Mouse (Mus musculus) liver, embryonic 15.5 days (tissue): ENCODE measurements around the gene Bbs4. TPM values are rescaled to one million over a fixed set of nuclear protein-coding genes. Genes with fewer than 3 reads are reported as not detected.
"Not testable (repeated sequence)": the region's sequence is repeated elsewhere in the genome, so short reads cannot be mapped to it uniquely, and the experiment has no call there.

Experiments used
- ATAC-seq: fragments of 200-750 bp; cut with Nextera tagmentation; 2 replicates; pipeline ENCODE4 v1.8.0; 2017; ENCODE audit warnings: moderate number of reproducible peaks, mild to moderate bottlenecking, moderate library complexity; ENCODE audit not compliant: insufficient read depth
- H3K27ac ChIP-seq: fragments of 300-500 bp; sonication (generic); replicated peaks from 2 replicates; pipeline ENCODE4 v1.5.1; 2015; ENCODE audit warnings: mild to moderate bottlenecking, inconsistent platforms
- H3K27me3 ChIP-seq: fragments of 300-500 bp; sonication (generic); 2 replicates; pipeline ENCODE4 v1.6.1; 2015; ENCODE audit warnings: mild to moderate bottlenecking, inconsistent platforms
- H3K36me3 ChIP-seq: fragments of 300-500 bp; sonication (generic); replicated peaks from 2 replicates; pipeline ENCODE4 v1.6.1; 2015; ENCODE audit warnings: moderate library complexity, mild to moderate bottlenecking, inconsistent platforms
- H3K4me1 ChIP-seq: fragments of 300-500 bp; sonication (generic); replicated peaks from 2 replicates; pipeline ENCODE4 v1.6.1; 2015; ENCODE audit warnings: inconsistent platforms
- H3K4me2 ChIP-seq: fragments of 300-500 bp; sonication (generic); 2 replicates; pipeline ENCODE4 v1.6.1; 2015; ENCODE audit warnings: moderate library complexity, mild to moderate bottlenecking, inconsistent platforms
- H3K4me3 ChIP-seq: fragments of 300-500 bp; sonication (generic); replicated peaks from 2 replicates; pipeline ENCODE4 v1.5.1; 2015; ENCODE audit warnings: mild to moderate bottlenecking, inconsistent platforms
- H3K9ac ChIP-seq: fragments of 300-500 bp; sonication (generic); 2 replicates; pipeline ENCODE4 v1.6.1; 2015; ENCODE audit warnings: moderate library complexity, mild to moderate bottlenecking, inconsistent platforms
- H3K9me3 ChIP-seq: fragments of 300-500 bp; sonication (generic); replicated peaks from 2 replicates; pipeline ENCODE4 v1.6.1; 2016; ENCODE audit warnings: inconsistent platforms
- WGBS: fragments of 180-500 bp; shearing (Covaris S2); methylation state at CpG from one replicate; pipeline ENCODE4 v1.1.7; 2015; ENCODE audit warnings: mixed read lengths; ENCODE audit not compliant: insufficient replicate concordance; 5-methylcytosine and 5-hydroxymethylcytosine counted together
- polyA plus RNA-seq: library from polyadenylated mRNA; unstranded; fragments of >200 nt; fragmentation: Nextera tagmentation; extraction: Ambion mirVana; gene quantifications from 2 replicates; pipeline ENCODE4 v1.2.1, GENCODE M21; 2015

Bbs4 gene
- 1.5 and 1.8 TPM in 2 replicates for polyA plus RNA-seq

DNA sequence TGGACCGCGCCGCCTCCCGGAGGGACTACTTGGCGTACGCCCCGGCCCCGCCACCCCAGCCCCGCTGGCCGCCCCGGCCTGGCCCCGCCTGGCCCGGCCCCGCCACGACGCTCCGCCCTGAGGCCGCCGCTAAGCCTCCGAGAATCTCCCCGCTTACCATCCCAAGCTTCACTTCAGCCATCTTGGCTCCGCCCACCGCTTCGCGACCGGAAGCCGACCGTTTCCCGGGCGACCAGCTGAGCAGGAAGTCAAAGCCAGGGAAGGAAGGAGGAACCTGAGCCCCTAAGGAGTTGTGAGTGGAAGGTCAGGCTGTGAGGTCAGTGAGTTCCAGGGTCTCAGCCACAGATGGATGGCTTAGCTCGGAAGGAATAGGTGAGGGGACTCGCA, at the start of gene Bbs4:
Gene Bbs4, minus strand, starts transcription at position 256 of the 387 bp plus-strand sequence.
- H3K4me1 ChIP-seq: peaks cover 12% of the 10 kb centered on the region
- WGBS: 1% methylated on average over 32 of the region's 32 CpGs
- H3K9ac ChIP-seq: peak within 1 kb of the TSS; percentile 66
- H3K4me2 ChIP-seq: peak within 1 kb of the TSS; percentile 87
- H3K4me3 ChIP-seq: peak within 1 kb of the TSS; percentile 69
- H3K36me3 ChIP-seq: no peaks in the 10 kb centered on the region
- peak within 1 kb of the TSS; percentile 66 for H3K27ac ChIP-seq
- H3K27me3 ChIP-seq: no peaks in the 10 kb centered on the region
- H3K9me3 ChIP-seq: no peaks in the 10 kb centered on the region
- ATAC-seq: peak; percentile 100

GRCm38 (mm10) chr9:59389086-59389485, 35.8 kb upstream of the Bbs4 start:
- Histone ChIP-seq H3K4me3 (no peak overlapping the region), H3K4me1 (no peaks in the 10 kb centered on the region), H3K27ac (no peak overlapping the region), H3K9me3 (no peaks in the 10 kb centered on the region), H3K4me2 (no peak overlapping the region), H3K9ac (no peak overlapping the region), H3K27me3 (no peaks in the 10 kb centered on the region), H3K36me3 (peaks cover 35% of the 10 kb centered on the region)
- no peak for ATAC-seq
- 70% methylated on average over 4 of the region's 4 CpGs for whole genome bisulfite sequencing

GRCm38 (mm10) chr9:59388311-59388710, 35.0 kb upstream of the Bbs4 start:
- 30% methylated on average over 1 of the region's 1 CpGs for WGBS
- no peaks in the 10 kb centered on the region for H3K9me3 ChIP-seq
- no peak for ATAC-seq
- no peaks in the 10 kb centered on the region for H3K4me1 ChIP-seq
- H3K4me2 ChIP-seq: no peak overlapping the region
- H3K27me3 ChIP-seq: no peaks in the 10 kb centered on the region
- no peak overlapping the region for H3K4me3 ChIP-seq
- no peak overlapping the region for H3K9ac ChIP-seq
- no peak overlapping the region for H3K27ac ChIP-seq
- peaks cover 28% of the 10 kb centered on the region for H3K36me3 ChIP-seq

DNA sequence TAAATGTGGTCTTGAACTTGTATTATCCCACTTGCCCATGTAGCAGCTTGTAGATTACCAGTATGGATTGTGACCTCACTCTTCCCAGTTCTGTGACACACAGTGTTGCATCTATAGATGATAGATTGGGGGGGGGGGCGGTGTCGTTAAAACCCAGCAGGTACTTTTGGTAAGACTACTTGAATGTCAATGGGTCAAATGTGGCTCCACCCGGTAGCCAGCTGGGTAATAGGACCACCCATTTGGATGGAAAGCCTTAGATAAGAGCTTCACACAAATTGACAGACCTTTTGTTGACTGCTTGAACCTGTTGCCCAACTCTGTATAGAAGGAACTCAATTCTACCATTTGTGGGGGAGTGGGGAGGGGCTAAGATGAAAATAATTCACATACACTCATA, 34.2 kb upstream of the Bbs4 start:
- ATAC-seq: no peak
- WGBS: 52% methylated on average over 3 of the region's 3 CpGs

DNA sequence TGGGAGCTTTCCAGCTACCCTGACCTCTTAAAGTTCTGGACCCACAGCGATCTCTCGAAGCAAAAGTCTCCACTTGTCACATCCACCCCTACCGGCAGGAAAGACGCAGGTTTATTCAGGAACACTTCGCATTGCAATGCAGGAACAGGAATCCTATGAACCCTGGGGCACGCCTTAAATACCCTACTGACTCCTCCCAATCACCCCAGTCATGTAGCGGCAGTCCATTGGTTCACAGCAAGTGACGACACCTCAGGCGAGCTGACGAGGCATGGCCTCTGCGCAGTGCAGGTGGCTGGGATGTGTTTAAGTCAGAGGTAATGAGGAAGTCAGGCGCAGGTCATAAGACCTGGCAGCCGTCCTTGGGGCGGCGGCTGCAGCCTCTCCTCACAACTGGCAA, 22.3 kb upstream of the Bbs4 start:
- 83% methylated on average over 15 of the region's 15 CpGs for WGBS
- no peaks in the 10 kb centered on the region for H3K36me3 ChIP-seq
- H3K27me3 ChIP-seq: no peaks in the 10 kb centered on the region
- H3K4me2 ChIP-seq: no peak overlapping the region
- H3K4me1 ChIP-seq: no peaks in the 10 kb centered on the region
- H3K4me3 ChIP-seq: no peak overlapping the region
- no peaks in the 10 kb centered on the region; the same call in 1 of the 2 replicates for H3K9me3 ChIP-seq
- no peak overlapping the region for H3K9ac ChIP-seq
- ATAC-seq: no peak
- no peak overlapping the region for H3K27ac ChIP-seq

More for the DNA sequence above, 34.2 kb upstream of the Bbs4 start:
- Histone ChIP-seq H3K9ac (no peak overlapping the region), H3K4me3 (no peak overlapping the region), H3K9me3 (no peaks in the 10 kb centered on the region), H3K4me1 (no peaks in the 10 kb centered on the region), H3K4me2 (no peak overlapping the region), H3K27me3 (no peaks in the 10 kb centered on the region), H3K27ac (no peak overlapping the region), H3K36me3 (peaks cover 19% of the 10 kb centered on the region)

DNA sequence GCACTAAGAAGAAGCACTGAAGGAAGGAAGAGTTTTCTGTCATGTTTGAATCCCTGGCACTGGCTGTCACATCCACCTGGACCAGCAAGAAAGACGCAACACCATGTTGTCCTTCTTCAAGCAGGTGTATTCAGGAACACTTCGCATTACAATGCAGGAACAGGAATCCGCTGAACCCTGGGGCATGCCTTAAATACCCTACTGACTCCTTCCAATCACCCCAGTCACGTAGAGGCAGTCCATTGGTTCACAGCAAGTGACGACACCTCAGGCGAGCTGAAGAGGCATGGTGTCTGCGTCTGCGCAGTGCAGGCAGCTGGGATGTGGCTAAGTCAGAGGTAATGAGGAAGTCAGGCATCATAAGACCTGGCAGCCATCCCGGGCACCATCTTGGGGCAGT, 16.3 kb upstream of the Bbs4 start:
- Histone ChIP-seq H3K4me3 (no peak overlapping the region), H3K4me2 (no peak overlapping the region), H3K9me3 (no peaks in the 10 kb centered on the region; the same call in 1 of the 2 replicates), H3K9ac (no peak overlapping the region), H3K4me1 (no peaks in the 10 kb centered on the region), H3K36me3 (no peaks in the 10 kb centered on the region), H3K27me3 (no peaks in the 10 kb centered on the region), H3K27ac (no peak overlapping the region)
- no peak for ATAC-seq
- WGBS: 68% methylated on average over 9 of the region's 9 CpGs

DNA sequence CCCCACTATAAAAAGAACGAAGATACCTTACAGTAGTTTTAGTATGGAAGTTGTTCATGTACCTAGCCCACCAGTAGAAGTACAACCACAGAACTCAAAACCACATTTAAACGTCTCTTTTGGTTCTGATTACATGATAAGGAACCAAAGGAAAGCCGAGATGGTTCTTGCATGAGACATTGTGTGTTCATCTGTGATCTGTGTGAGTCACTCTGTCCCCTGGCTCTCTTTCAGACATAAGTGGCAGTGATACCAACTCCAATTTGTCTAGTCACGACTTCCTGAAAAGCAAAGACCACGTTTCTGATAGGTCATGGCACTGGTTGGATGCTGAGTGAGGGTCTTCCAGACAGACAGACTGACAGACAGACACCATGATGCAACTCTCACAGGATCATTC, 15.9 kb upstream of the Bbs4 start:
- Histone ChIP-seq H3K36me3 (no peaks in the 10 kb centered on the region), H3K9ac (no peak overlapping the region), H3K4me2 (no peak overlapping the region), H3K4me1 (no peaks in the 10 kb centered on the region), H3K4me3 (no peak overlapping the region), H3K27me3 (no peaks in the 10 kb centered on the region), H3K9me3 (no peaks in the 10 kb centered on the region; the same call in 1 of the 2 replicates), H3K27ac (no peak overlapping the region)
- 43% methylated on average over 5 of the region's 5 CpGs for WGBS
- no peak for ATAC-seq

DNA sequence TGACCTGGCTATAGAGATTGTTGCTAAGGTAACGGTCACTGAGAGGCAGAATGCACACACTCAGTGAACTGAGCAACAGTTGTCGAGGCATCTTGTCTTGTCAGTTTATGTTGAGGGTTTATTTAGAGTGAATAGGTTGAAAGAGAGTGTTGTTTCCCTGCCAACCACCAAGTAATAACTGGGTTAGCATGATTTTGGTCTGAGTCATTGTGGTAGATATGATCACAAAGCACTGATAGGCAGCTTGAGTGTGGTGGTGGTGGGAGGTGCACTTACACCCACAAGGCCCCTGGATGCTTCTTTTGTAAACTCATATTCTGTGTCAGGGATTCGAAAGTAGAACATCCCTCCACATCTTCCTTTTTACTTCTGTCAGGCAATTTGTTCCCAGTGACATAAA, 7.2 kb upstream of the Bbs4 start:
- not testable (repeated sequence) for H3K4me3 ChIP-seq, H3K4me1 ChIP-seq, H3K36me3 ChIP-seq, ATAC-seq, H3K4me2 ChIP-seq, H3K27ac ChIP-seq, H3K27me3 ChIP-seq, H3K9ac ChIP-seq, H3K9me3 ChIP-seq
- WGBS: 40% methylated on average over 3 of the region's 3 CpGs

GRCm38 (mm10) chr9:59358041-59358440, 4.7 kb upstream of the Bbs4 start:
- H3K4me1 ChIP-seq, H3K9me3 ChIP-seq, H3K36me3 ChIP-seq, H3K4me2 ChIP-seq, H3K27me3 ChIP-seq, H3K4me3 ChIP-seq, H3K27ac ChIP-seq, ATAC-seq, H3K9ac ChIP-seq: not testable (repeated sequence)
- 44% methylated on average over 1 of the region's 1 CpGs for WGBS

- 23% methylated on average over 15 of the region's 15 CpGs for WGBS
- H3K36me3 ChIP-seq: no peaks in the 10 kb centered on the region
Measured at GRCm38 (mm10) chr9:59352586-59353252, 589 bp downstream of the Bbs4 start.

GRCm38 (mm10) chr9:59346176-59346575, 7.1 kb downstream of the Bbs4 start:
- whole genome bisulfite sequencing: 23% methylated on average over 2 of the region's 2 CpGs
- no peaks in the 10 kb centered on the region for H3K27me3 ChIP-seq
- peaks cover 5% of the 10 kb centered on the region for H3K4me1 ChIP-seq
- no peak overlapping the region for H3K27ac ChIP-seq
- no peak overlapping the region for H3K9ac ChIP-seq
- H3K4me2 ChIP-seq: no peak overlapping the region
- H3K36me3 ChIP-seq: no peaks in the 10 kb centered on the region; the same call in 1 of the 2 replicates
- no peak overlapping the region for H3K4me3 ChIP-seq
- no peaks in the 10 kb centered on the region for H3K9me3 ChIP-seq
- no peak for ATAC-seq

More at GRCm38 (mm10) chr9:59352586-59353252, 589 bp downstream of the Bbs4 start:
- no peaks in the 10 kb centered on the region for H3K27me3 ChIP-seq
- H3K4me1 ChIP-seq: peaks cover 12% of the 10 kb centered on the region
- H3K27ac ChIP-seq: peak overlapping the region; percentile 66
- H3K9me3 ChIP-seq: no peaks in the 10 kb centered on the region
- H3K9ac ChIP-seq: peak overlapping the region; percentile 66
- no peak for ATAC-seq
- peak overlapping the region; percentile 87 for H3K4me2 ChIP-seq
- peak overlapping the region; percentile 69 for H3K4me3 ChIP-seq

- Histone ChIP-seq H3K36me3 (no peaks in the 10 kb centered on the region; the same call in 1 of the 2 replicates), H3K4me1 (peaks cover 11% of the 10 kb centered on the region), H3K27me3 (no peaks in the 10 kb centered on the region), H3K9me3 (no peaks in the 10 kb centered on the region), H3K27ac (no peak overlapping the region), H3K4me3 (no peak overlapping the region), H3K4me2 (no peak overlapping the region), H3K9ac (no peak overlapping the region)
- ATAC-seq: no peak
- WGBS: 64% methylated on average over 9 of the region's 9 CpGs
Measured at GRCm38 (mm10) chr9:59340002-59340401, 13.3 kb downstream of the Bbs4 start.
